Mouse (Mus musculus) kidney, adult 2 months (tissue): ENCODE measurements around the gene Cd200r4.

Source experiments
- CTCF ChIP-seq: fragments of 200-500 bp; conservative IDR thresholded peaks from 2 replicates; pipeline ENCODE4 v1.5.1; 2011; ENCODE audit warnings: low read depth, mild to moderate bottlenecking, control low read depth, low read length, moderate library complexity, mixed read lengths; ENCODE audit not compliant: insufficient read depth, insufficient read length
- POLR2A ChIP-seq: fragments of 200-500 bp; IDR thresholded peaks from one replicate; pipeline ENCODE4 v1.6.1; 2011; ENCODE audit warnings: low read depth, low read length, control low read depth

GRCm38 (mm10) chr16:44794416-44794815 is 17.1 kb upstream of the Cd200r4 start:
- TF ChIP-seq CTCF (no peak), POLR2A (no peak)
